Mouse (Mus musculus): ENCODE measurements around the gene March10. TPM values are rescaled to one million over a fixed set of nuclear protein-coding genes. Genes with fewer than 3 reads are reported as not detected.

March10 gene
- polyA plus RNA-seq, 1 experiment from 2014 or later = 0.12 TPM

DNA sequence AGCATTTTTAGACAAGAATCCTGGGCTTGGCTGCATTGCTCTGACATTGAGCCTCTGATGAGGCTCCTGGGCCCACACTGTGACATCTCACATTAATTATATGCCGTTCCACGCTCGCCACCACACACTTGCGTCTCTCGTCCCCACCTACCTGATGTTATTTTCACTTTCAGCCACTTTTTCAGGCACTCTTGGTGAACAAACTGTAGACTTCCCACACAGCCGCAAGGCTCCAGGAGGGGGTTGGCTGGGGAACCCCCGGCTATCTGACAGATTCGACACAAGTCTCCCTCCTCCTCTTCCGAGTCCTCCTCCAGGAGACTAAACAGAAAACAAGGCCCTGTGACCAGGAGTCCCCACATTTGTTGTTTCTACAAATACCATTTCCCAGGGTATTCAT, 71.3 kb downstream of the March10 start:
- no peak overlapping the region for H3K27ac ChIP-seq (ENCODE audit: low read length)
- no peak overlapping the region for H3K9ac ChIP-seq (replicated peaks; ENCODE audit: low read length)
- no peaks in the 10 kb centered on the region for H3K27me3 ChIP-seq (ENCODE audit: insufficient read depth, low read length)
- no peak overlapping the region for H3K4me2 ChIP-seq (replicated peaks; ENCODE audit: low read depth, low read length)
- peaks cover 8% of the 10 kb centered on the region for H3K4me1 ChIP-seq (ENCODE audit: insufficient read depth, low read length)
- ATAC-seq (ENCODE audit: low FRiP score, low TSS enrichment) = no peak
- H3K4me3 ChIP-seq (ENCODE audit: low read length) = no peak overlapping the region
- 56% methylated on average over 9 of the region's 9 CpGs for WGBS
- no peaks in the 10 kb centered on the region for H3K36me3 ChIP-seq (ENCODE audit: insufficient read depth, low read length)
- peaks cover 5% of the 10 kb centered on the region for H3K9me3 ChIP-seq (ENCODE audit: low read length)

DNA sequence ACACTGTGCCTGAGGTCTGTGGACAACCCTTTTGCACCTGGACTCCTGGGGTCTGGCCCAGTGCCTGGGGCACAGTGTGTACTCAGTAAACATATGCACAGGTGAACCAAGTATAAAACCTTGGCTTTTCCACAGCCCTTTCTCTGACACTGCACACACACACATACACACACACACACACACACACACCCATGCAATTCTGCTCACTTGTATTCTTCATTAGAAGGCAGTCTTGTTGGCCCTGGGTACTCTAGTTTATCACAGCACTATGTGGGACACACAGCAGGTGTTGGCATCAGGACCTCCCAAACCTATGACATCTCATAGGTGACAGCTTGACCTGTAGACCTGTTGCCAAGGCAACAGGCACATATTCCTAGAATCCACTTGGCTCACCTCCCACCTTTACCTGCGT, 80.7 kb downstream of the March10 start:
- H3K4me3 ChIP-seq (ENCODE audit: low read length) = no peak overlapping the region
- no peak overlapping the region for H3K9ac ChIP-seq (replicated peaks; ENCODE audit: low read length)
- H3K36me3 ChIP-seq (ENCODE audit: insufficient read depth, low read length) = no peaks in the 10 kb centered on the region
- H3K4me1 ChIP-seq (ENCODE audit: insufficient read depth, low read length) = peaks cover 17% of the 10 kb centered on the region
- no peaks in the 10 kb centered on the region for H3K27me3 ChIP-seq (ENCODE audit: insufficient read depth, low read length)
- H3K4me2 ChIP-seq (replicated peaks; ENCODE audit: low read depth, low read length) = no peak overlapping the region
- no peaks in the 10 kb centered on the region for H3K9me3 ChIP-seq (ENCODE audit: low read length)
- no peak for ATAC-seq (ENCODE audit: low FRiP score, low TSS enrichment)
- 92% methylated on average over 1 of the region's 1 CpGs for WGBS
- H3K27ac ChIP-seq (ENCODE audit: low read length) = no peak overlapping the region

DNA sequence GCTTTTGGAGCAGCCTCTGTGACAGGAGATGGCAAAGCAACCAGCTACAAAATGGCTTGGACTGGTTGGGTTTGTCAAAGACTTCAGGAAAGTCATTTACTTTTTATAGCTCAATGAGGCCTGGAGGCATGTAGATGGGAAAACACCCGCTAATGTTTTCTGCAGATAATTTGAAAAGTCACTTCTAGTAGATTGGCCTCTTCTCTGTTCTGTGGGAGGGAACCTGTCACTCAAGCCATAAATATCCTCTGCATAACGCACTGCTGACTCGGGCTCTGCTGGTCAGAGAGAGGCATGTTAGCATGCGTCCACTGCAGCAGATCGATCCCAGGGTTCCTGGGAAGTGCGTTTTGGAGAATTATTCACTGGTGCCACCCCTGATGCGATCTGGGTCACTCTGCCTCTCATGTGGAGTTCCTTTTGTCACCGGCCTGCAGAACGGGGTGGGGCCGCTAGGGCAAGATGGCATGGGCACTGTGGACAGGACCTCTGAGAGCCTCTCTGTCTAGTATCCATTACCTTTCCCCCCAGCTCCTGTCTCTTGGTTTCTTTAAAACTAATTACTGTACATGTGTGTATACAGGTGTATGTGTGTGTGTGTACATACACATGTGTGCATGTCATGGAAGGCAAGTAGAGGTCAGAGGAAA, 81.9 kb downstream of the March10 start:
- no peak overlapping the region for H3K27ac ChIP-seq (ENCODE audit: low read length)
- H3K4me2 ChIP-seq (replicated peaks; ENCODE audit: low read depth, low read length) = no peak overlapping the region
- no peaks in the 10 kb centered on the region for H3K36me3 ChIP-seq (ENCODE audit: insufficient read depth, low read length)
- H3K4me3 ChIP-seq (ENCODE audit: low read length) = no peak overlapping the region
- no peaks in the 10 kb centered on the region for H3K27me3 ChIP-seq (ENCODE audit: insufficient read depth, low read length)
- no peaks in the 10 kb centered on the region for H3K9me3 ChIP-seq (ENCODE audit: low read length)
- WGBS = 25% methylated on average over 10 of the region's 10 CpGs
- ATAC-seq (ENCODE audit: low FRiP score, low TSS enrichment) = no peak
- peaks cover 17% of the 10 kb centered on the region for H3K4me1 ChIP-seq (ENCODE audit: insufficient read depth, low read length)
- H3K9ac ChIP-seq (replicated peaks; ENCODE audit: low read length) = no peak overlapping the region

DNA sequence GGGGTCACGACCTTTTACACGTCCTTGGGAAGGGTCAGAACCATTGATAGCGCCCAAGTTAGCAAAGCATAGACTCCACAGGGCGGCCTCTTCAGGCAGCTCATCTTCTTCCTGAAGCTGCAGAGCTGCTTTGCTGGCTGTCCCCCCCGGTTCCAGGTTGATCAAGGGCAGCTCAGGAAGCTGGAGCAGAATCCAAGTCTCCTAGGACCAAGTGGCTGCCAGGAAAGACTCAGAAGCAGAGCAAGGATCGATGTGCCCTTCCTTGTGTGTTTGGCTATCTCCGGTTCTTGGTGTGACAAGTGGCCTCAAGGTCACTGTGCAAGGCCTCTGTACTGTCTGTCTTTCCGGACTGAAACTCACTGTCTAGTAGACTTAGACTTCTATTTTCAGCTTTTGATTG, 82.7 kb downstream of the March10 start:
- ATAC-seq (ENCODE audit: low FRiP score, low TSS enrichment) = no peak
- WGBS = 49% methylated on average over 8 of the region's 8 CpGs

DNA sequence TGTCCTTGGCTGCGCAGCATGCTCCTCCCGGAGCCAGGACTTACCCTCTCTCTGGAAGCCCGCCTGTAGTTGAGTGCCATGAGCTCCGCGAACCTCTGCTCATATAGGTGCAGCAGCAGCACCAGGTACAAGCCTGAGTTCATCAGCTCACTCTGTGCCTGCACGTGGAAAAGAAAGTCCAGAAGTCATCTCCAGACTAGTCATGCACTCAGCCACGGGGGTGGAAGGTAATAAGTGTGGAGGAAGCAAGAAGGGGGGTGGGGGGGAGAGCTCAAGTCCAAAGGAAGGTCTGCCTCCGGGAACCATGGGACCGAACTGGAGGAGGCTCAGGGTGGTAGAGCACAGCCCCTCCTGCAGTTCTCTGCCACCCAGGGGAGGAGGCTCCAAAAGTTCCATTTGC, 84.7 kb downstream of the March10 start:
- Histone ChIP-seq H3K9me3 (ENCODE audit: low read length) (no peaks in the 10 kb centered on the region), H3K27ac (ENCODE audit: low read length) (no peak overlapping the region), H3K4me2 (replicated peaks; ENCODE audit: low read depth, low read length) (no peak overlapping the region), H3K4me3 (ENCODE audit: low read length) (no peak overlapping the region), H3K9ac (replicated peaks; ENCODE audit: low read length) (no peak overlapping the region), H3K4me1 (ENCODE audit: insufficient read depth, low read length) (peaks cover 17% of the 10 kb centered on the region), H3K36me3 (ENCODE audit: insufficient read depth, low read length) (no peaks in the 10 kb centered on the region), H3K27me3 (ENCODE audit: insufficient read depth, low read length) (no peaks in the 10 kb centered on the region)
- ATAC-seq (ENCODE audit: low FRiP score, low TSS enrichment) = peak; percentile 54
- WGBS = 58% methylated on average over 9 of the region's 9 CpGs

More for the DNA sequence above, 82.7 kb downstream of the March10 start:
- Histone ChIP-seq H3K9ac (replicated peaks; ENCODE audit: low read length) (no peak overlapping the region), H3K4me2 (replicated peaks; ENCODE audit: low read depth, low read length) (no peak overlapping the region), H3K9me3 (ENCODE audit: low read length) (no peaks in the 10 kb centered on the region), H3K27ac (ENCODE audit: low read length) (no peak overlapping the region), H3K4me3 (ENCODE audit: low read length) (no peak overlapping the region), H3K4me1 (ENCODE audit: insufficient read depth, low read length) (peaks cover 17% of the 10 kb centered on the region), H3K27me3 (ENCODE audit: insufficient read depth, low read length) (no peaks in the 10 kb centered on the region), H3K36me3 (ENCODE audit: insufficient read depth, low read length) (no peaks in the 10 kb centered on the region)

DNA sequence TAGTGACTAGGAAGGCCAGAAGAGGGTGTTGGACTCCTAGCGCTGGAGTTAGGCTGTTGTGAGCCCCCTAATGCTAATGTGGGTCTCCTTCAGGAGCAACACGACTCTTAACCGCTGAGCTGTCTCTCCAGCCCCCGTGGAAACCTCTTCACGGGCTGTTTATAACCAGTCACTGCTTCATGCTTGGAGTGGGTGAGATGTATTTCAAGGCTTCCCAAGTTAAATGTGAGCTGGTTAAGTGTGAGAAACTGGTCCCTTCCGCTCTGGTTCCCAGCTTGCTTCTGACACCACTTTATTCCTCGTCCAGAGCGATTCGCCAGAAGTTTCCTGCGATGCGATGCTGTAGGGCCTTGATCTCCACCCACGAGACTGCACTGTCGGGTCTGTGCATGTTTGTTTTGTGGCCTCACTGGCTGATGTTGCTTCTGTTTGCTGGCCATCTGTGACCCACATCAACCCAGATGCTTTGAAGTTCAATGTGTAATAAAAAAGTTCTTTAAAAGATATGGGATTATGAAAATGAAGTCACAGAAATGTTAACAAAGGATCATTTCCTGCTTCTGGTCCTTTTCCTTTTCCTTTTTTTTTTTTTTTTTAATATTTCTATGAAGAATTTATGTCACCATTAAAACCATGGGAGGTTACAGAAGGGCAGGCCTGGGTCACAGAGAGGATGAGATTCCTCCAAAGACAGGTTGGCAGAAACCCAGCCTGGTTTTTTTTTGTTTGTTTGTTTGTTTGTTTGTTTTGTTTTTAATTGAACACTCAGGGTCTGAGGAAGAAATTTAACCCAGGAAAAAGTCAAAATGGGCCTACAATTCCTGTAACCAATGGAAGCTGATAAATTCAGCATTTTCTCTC, 86.8 kb downstream of the March10 start:
- H3K4me3 ChIP-seq (ENCODE audit: low read length) = no peak overlapping the region
- H3K27ac ChIP-seq (ENCODE audit: low read length) = no peak overlapping the region
- H3K4me1 ChIP-seq (ENCODE audit: insufficient read depth, low read length) = peaks cover 25% of the 10 kb centered on the region
- WGBS = 81% methylated on average over 13 of the region's 13 CpGs
- no peak overlapping the region for H3K9ac ChIP-seq (replicated peaks; ENCODE audit: low read length)
- H3K27me3 ChIP-seq (ENCODE audit: insufficient read depth, low read length) = no peaks in the 10 kb centered on the region
- no peak overlapping the region for H3K4me2 ChIP-seq (replicated peaks; ENCODE audit: low read depth, low read length)
- ATAC-seq (ENCODE audit: low FRiP score, low TSS enrichment) = no peak
- H3K36me3 ChIP-seq (ENCODE audit: insufficient read depth, low read length) = no peaks in the 10 kb centered on the region
- no peaks in the 10 kb centered on the region for H3K9me3 ChIP-seq (ENCODE audit: low read length)

DNA sequence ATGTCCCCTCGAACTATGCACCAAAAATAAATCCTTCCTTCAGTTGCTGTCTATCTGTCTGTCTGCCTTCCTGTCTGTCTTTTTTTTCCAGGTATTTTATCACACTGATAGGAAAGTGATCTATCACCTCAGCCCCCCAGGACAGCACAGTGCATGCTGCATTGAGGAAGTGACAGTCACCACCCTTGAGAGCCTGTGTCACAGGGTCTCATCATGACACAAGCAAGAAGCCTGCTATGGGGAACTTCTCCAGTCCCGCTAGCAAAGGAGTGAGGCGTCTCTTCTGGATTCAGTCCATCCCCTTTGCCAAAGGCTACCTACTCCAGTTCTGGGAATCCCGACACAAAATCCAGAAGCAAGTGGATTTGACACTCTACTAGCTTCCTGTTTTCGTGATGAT, 87.7 kb downstream of the March10 start:
- Histone ChIP-seq H3K4me2 (replicated peaks; ENCODE audit: low read depth, low read length) (no peak overlapping the region), H3K27me3 (ENCODE audit: insufficient read depth, low read length) (no peaks in the 10 kb centered on the region), H3K9ac (replicated peaks; ENCODE audit: low read length) (no peak overlapping the region), H3K9me3 (ENCODE audit: low read length) (no peaks in the 10 kb centered on the region), H3K4me3 (ENCODE audit: low read length) (no peak overlapping the region), H3K4me1 (ENCODE audit: insufficient read depth, low read length) (peaks cover 25% of the 10 kb centered on the region), H3K36me3 (ENCODE audit: insufficient read depth, low read length) (no peaks in the 10 kb centered on the region), H3K27ac (ENCODE audit: low read length) (no peak overlapping the region)
- no peak for ATAC-seq (ENCODE audit: low FRiP score, low TSS enrichment)
- WGBS = 92% methylated on average over 5 of the region's 5 CpGs

DNA sequence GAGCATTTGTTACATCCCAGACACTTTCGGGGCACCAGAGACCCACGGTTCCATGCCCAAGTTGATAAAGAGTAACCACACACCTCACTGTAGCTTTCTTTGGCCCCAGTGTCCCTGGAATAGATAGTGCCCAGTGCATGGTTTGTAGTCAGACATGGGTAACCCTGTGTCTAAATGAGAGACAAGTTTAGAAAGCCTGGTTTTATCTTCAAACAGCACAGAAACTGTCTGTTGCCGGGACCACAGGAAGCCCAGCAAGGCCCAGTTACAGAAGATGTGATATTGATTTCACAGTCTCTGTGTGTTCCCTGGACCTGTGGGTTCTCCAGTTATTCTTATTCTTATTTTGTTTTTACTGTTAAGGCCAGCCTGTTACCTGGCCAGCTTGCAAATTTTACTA, 89.4 kb downstream of the March10 start:
- WGBS = 79% methylated on average over 3 of the region's 3 CpGs
- ATAC-seq (ENCODE audit: low FRiP score, low TSS enrichment) = no peak
- H3K4me3 ChIP-seq (ENCODE audit: low read length) = no peak overlapping the region
- no peaks in the 10 kb centered on the region for H3K9me3 ChIP-seq (ENCODE audit: low read length)
- H3K4me2 ChIP-seq (replicated peaks; ENCODE audit: low read depth, low read length) = no peak overlapping the region
- no peaks in the 10 kb centered on the region for H3K36me3 ChIP-seq (ENCODE audit: insufficient read depth, low read length)
- H3K4me1 ChIP-seq (ENCODE audit: insufficient read depth, low read length) = peaks cover 31% of the 10 kb centered on the region
- no peak overlapping the region for H3K9ac ChIP-seq (replicated peaks; ENCODE audit: low read length)
- H3K27ac ChIP-seq (ENCODE audit: low read length) = no peak overlapping the region
- H3K27me3 ChIP-seq (ENCODE audit: insufficient read depth, low read length) = no peaks in the 10 kb centered on the region

DNA sequence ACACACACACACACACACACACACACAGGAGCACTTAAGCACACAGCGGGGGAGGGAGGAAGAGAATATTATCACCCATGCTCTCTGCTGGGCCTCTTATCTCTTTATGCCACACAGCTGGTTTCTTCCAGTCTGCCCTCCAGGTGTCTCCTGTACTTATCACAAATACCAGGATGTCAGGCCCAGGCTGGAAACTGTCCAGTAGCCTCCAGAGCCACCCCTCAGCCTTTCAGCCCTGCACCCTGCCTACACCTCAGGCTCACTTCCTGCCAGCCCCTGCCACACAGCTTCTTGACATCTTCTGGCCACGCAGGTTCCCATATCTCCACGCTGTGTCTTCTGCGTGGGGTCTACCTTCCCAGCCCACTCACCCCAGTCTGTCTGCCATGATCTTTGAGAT, 90.5 kb downstream of the March10 start:
- WGBS = 68% methylated on average over 3 of the region's 4 CpGs
- ATAC-seq (ENCODE audit: low FRiP score, low TSS enrichment) = no peak
- Histone ChIP-seq H3K9me3 (ENCODE audit: low read length) (no peaks in the 10 kb centered on the region), H3K4me2 (replicated peaks; ENCODE audit: low read depth, low read length) (no peak overlapping the region), H3K4me1 (ENCODE audit: insufficient read depth, low read length) (peaks cover 26% of the 10 kb centered on the region), H3K4me3 (ENCODE audit: low read length) (no peak overlapping the region), H3K36me3 (ENCODE audit: insufficient read depth, low read length) (no peaks in the 10 kb centered on the region), H3K27me3 (ENCODE audit: insufficient read depth, low read length) (no peaks in the 10 kb centered on the region), H3K27ac (ENCODE audit: low read length) (no peak overlapping the region), H3K9ac (replicated peaks; ENCODE audit: low read length) (no peak overlapping the region)

DNA sequence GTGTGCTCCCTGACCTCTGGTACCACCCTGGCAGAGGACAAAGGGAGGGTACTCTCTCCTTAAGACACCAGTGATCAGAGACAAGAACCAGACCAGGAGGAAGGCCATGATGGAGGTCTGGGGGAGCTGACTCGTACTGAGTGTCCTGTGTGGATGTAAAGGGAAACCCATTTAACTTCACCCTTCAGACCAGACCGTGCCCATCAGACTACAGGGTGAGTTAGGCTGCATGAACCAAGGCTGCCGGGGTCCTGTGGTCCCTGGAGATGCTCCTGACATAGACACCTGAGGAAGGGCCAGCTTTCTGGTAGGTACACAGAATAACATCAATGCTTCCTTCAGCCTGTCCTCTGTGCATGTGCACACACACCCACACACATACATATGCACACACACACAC, 90.9 kb downstream of the March10 start:
- H3K36me3 ChIP-seq (ENCODE audit: insufficient read depth, low read length) = no peaks in the 10 kb centered on the region
- H3K4me2 ChIP-seq (replicated peaks; ENCODE audit: low read depth, low read length) = no peak overlapping the region
- H3K4me1 ChIP-seq (ENCODE audit: insufficient read depth, low read length) = peaks cover 26% of the 10 kb centered on the region
- 87% methylated on average over 3 of the region's 3 CpGs for WGBS
- H3K27ac ChIP-seq (ENCODE audit: low read length) = no peak overlapping the region
- H3K9me3 ChIP-seq (ENCODE audit: low read length) = no peaks in the 10 kb centered on the region
- no peak overlapping the region for H3K4me3 ChIP-seq (ENCODE audit: low read length)
- no peak overlapping the region for H3K9ac ChIP-seq (replicated peaks; ENCODE audit: low read length)
- H3K27me3 ChIP-seq (ENCODE audit: insufficient read depth, low read length) = no peaks in the 10 kb centered on the region
- no peak for ATAC-seq (ENCODE audit: low FRiP score, low TSS enrichment)

All from kidney, embryonic 16.5 days (tissue).